Comparison of ENCODE assay signal across 15 mouse cellular contexts in the genomic region with DNA sequence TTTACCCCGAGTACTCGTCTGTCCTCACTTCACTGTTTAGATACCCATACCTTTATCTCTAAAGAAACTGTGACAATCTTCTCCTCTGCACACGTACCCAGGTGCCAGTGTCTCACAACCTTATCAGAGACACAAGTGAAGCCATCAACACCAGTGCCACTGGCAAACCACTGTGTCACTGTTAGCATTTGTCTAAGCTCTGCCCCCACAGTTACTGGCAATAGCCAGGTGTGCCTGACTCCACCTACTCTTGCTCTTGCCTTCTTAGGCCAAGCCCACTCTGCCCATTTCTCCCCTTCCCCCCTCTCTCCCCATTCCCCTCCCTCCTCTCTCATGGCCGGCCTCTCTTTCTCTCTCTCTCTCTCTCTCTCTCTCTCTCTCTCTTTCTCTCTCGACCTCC.
"Had no signal": no experiment of that assay in that cellular context is flagged by ENCODE, and none has a peak within 500 bp of the region (broad histone marks: within the 10 kb centered on the region; RNA-seq: fewer than 3 reads in every experiment).

No protein-coding gene starts in this region.

- H3K36me3 ChIP-seq: hindbrain, embryonic 15.5 days; limb, embryonic 10.5 days; liver, embryonic 13.5 days; lung, embryonic 15.5 days; midbrain, embryonic 15.5 days; neural tube, embryonic 12.5 days; stomach, embryonic 15.5 days had no signal

- DNase-seq: kidney, adult 18-20 months; liver, embryonic 13.5 days; liver, postnatal 0 days; lung, postnatal 14 days; retina, postnatal 1 day; right cerebral cortex, postnatal 4 days; spleen, adult 18-20 months had no signal

- H3K4me3 ChIP-seq: hindbrain, embryonic 15.5 days; limb, embryonic 10.5 days; liver, embryonic 13.5 days; lung, embryonic 15.5 days; midbrain, embryonic 15.5 days; neural tube, embryonic 12.5 days; stomach, embryonic 15.5 days had no signal

- ATAC-seq: liver, postnatal 0 days; midbrain, embryonic 15.5 days had no signal

- H3K27me3 ChIP-seq: hindbrain, embryonic 15.5 days; liver, embryonic 13.5 days; midbrain, embryonic 15.5 days; stomach, embryonic 15.5 days had no signal

- H3K9me3 ChIP-seq: hindbrain, embryonic 15.5 days; limb, embryonic 10.5 days; liver, embryonic 13.5 days; lung, embryonic 15.5 days; midbrain, embryonic 15.5 days; neural tube, embryonic 12.5 days; stomach, embryonic 15.5 days had no signal

- H3K9ac ChIP-seq: hindbrain, embryonic 15.5 days; liver, embryonic 13.5 days; liver, postnatal 0 days; lung, embryonic 15.5 days; midbrain, embryonic 15.5 days; neural tube, embryonic 12.5 days; stomach, embryonic 15.5 days had no signal

- H3K27ac ChIP-seq: hindbrain, embryonic 15.5 days; kidney, postnatal 0 days; limb, embryonic 10.5 days; liver, embryonic 13.5 days; lung, embryonic 15.5 days; macrophage; midbrain, embryonic 15.5 days; neural tube, embryonic 12.5 days; stomach, embryonic 15.5 days had no signal

- H3K4me2 ChIP-seq: hindbrain, embryonic 15.5 days; liver, embryonic 13.5 days; lung, embryonic 15.5 days; midbrain, embryonic 15.5 days; neural tube, embryonic 12.5 days; stomach, embryonic 15.5 days had no signal
